Mouse (Mus musculus) forebrain, embryonic 16.5 days (tissue): ENCODE results near the gene Oxnad1. TPM values are rescaled to one million over a fixed set of nuclear protein-coding genes. Genes with fewer than 3 reads are reported as not detected.
A peak's percentile ranks its signal among the peaks of the same experiment; 100 is the strongest.

ENCODE experiments used
- ATAC-seq: fragments of 200-750 bp; cut with Nextera tagmentation; 2 replicates; pipeline ENCODE4 v1.8.0; 2017; ENCODE audit warnings: mild to moderate bottlenecking, moderate library complexity
- H3K27ac ChIP-seq: fragments of 300-500 bp; sonication (generic); 2 replicates; pipeline ENCODE4 v1.5.1; 2014; ENCODE audit warnings: low read length, control low read depth
- H3K27me3 ChIP-seq: fragments of 300-500 bp; sonication (generic); replicated peaks from 2 replicates; pipeline ENCODE4 v1.6.1; 2014; ENCODE audit warnings: low read length; ENCODE audit not compliant: control insufficient read depth, insufficient read depth
- H3K36me3 ChIP-seq: fragments of 300-500 bp; sonication (generic); 2 replicates; pipeline ENCODE4 v1.6.1; 2014; ENCODE audit not compliant: control insufficient read depth, insufficient read depth
- H3K4me1 ChIP-seq: fragments of 300-500 bp; sonication (generic); replicated peaks from 2 replicates; pipeline ENCODE4 v1.6.1; 2014; ENCODE audit warnings: low read length; ENCODE audit not compliant: control insufficient read depth, insufficient read depth
- H3K4me2 ChIP-seq: fragments of 300-500 bp; sonication (generic); 2 replicates; pipeline ENCODE4 v1.6.1; 2014; ENCODE audit warnings: mild to moderate bottlenecking, low read length, control low read depth
- H3K4me3 ChIP-seq: fragments of 300-500 bp; sonication (generic); replicated peaks from 2 replicates; pipeline ENCODE4 v1.5.1; 2014; ENCODE audit warnings: mild to moderate bottlenecking, low read length, control low read depth
- H3K9ac ChIP-seq: fragments of 300-500 bp; sonication (generic); replicated peaks from 2 replicates; pipeline ENCODE4 v1.6.1; 2014; ENCODE audit warnings: low read depth, low read length, control low read depth
- H3K9me3 ChIP-seq: fragments of 300-500 bp; sonication (generic); 2 replicates; pipeline ENCODE4 v1.6.1; 2016; ENCODE audit warnings: low read length; ENCODE audit not compliant: control insufficient read depth
- WGBS: fragments of 180-500 bp; shearing (Covaris S2); extraction: QIAGEN DNeasy Blood & Tissue Kit; methylation state at CpG from one replicate; pipeline ENCODE4 v1.1.7; 2014; 5-methylcytosine and 5-hydroxymethylcytosine counted together
- polyA plus RNA-seq: library from polyadenylated mRNA; unstranded; fragments of >200 nt; fragmentation: Nextera tagmentation; extraction: Ambion mirVana; gene quantifications from 2 replicates; pipeline ENCODE4 v1.2.1, GENCODE M21; 2015

Gene Oxnad1
- polyA plus RNA-seq: 22.6 and 24.3 TPM in 2 replicates

DNA sequence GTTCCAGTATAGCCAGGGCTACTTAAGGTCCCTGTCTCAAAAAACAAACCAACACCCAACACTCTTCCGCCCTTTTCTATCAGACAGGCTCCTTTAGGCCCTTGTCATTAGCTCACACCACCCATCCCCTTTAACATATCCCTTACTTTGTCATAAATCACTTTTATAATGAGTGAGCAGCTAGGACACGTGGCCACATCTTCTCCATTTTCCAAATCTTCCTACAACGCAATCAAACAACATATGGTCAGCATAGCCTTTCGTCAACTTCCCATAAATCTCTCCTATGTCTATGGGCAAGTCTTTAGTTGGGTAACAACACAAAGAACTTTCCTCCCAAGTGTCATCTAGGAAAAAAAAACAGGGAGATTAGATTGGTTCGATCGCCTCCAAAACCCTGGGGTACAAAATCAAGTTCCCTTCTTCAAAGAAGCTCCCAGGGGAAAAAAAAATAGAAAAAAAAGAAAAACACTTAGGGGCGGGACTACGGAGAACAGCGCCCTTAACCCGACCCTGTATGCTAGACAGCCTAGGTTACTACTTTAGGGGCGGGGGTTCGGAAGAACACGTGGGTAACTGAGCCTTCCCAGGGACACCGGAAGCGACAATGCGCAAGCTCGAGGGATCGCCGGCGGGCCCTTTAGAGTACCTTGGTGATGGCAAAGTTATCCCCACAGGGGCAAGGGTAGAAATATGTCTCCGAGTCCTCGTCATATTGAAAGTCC is at the start of gene Oxnad1:
Oxnad1 (plus strand) TSS at position 614 of the 725 bp plus-strand sequence.
- Histone ChIP-seq H3K9ac (peak within 1 kb of the TSS; percentile 73), H3K4me1 (peaks cover 10% of the 10 kb centered on the region), H3K27ac (peak within 1 kb of the TSS; percentile 82), H3K27me3 (no peaks in the 10 kb centered on the region), H3K36me3 (peaks cover 10% of the 10 kb centered on the region; the same call in 1 of the 2 replicates), H3K4me3 (peak within 1 kb of the TSS; percentile 57), H3K9me3 (no peaks in the 10 kb centered on the region), H3K4me2 (peak within 1 kb of the TSS; percentile 53)
- 4% methylated on average over 22 of the region's 22 CpGs for WGBS
- peak; percentile 98 for ATAC-seq

DNA sequence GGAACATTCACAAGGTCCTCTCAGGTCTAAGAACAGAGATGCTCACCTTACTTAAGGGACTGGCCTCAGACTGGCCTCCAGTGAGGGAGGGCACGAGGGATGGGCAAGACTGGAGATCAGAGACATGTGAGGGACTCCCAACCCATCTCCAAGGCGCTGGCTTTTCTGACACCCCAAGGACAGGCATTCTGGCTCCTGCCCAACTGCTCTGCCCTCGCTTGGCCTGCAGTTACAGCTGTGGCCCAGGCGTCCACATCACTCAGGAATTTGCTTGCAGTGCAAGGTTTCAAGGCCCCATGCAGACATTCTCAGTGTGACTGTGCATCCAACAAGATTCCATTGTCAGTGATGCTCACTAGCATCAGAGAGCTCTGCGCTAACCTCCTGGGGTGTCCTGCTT is 48.7 kb upstream of the Oxnad1 start:
- Histone ChIP-seq H3K4me1 (no peaks in the 10 kb centered on the region), H3K27me3 (no peaks in the 10 kb centered on the region), H3K36me3 (no peaks in the 10 kb centered on the region), H3K4me3 (no peak overlapping the region), H3K9ac (no peak overlapping the region), H3K4me2 (no peak overlapping the region), H3K27ac (no peak overlapping the region), H3K9me3 (no peaks in the 10 kb centered on the region)
- WGBS: 73% methylated on average over 5 of the region's 5 CpGs
- no peak for ATAC-seq

DNA sequence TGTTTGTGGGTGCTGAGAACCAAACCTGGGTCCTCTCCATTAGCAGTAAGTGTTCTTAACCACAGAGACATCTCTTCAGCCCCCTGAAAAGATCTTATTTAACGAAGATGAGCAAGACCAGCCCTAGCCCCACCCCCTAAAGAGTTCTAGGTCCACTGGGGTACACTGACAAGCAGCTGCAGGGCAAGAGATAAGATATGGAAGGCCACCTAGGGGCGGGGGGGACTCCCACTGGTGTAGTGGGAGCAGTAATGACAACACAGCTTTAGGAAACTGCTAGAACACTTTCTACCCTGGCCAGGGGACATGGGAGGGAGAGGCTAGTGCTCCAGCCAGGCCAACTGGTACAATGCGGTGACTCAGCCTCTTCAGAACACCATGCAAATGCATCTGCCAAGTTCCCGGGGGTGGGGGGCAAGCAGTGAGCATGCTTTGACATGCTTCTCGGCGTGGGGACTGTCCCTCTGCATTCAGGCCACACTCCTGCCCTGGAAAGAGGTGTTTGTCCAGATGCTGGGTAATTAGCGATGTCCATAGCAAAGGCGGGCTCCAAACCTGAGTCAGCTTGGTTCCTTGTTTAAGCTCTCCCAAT is 47.4 kb upstream of the Oxnad1 start:
- Histone ChIP-seq H3K9ac (no peak overlapping the region), H3K4me3 (no peak overlapping the region), H3K9me3 (no peaks in the 10 kb centered on the region), H3K4me2 (no peak overlapping the region), H3K27me3 (no peaks in the 10 kb centered on the region), H3K4me1 (no peaks in the 10 kb centered on the region), H3K27ac (no peak overlapping the region), H3K36me3 (no peaks in the 10 kb centered on the region)
- no peak for ATAC-seq
- 82% methylated on average over 8 of the region's 8 CpGs for WGBS

DNA sequence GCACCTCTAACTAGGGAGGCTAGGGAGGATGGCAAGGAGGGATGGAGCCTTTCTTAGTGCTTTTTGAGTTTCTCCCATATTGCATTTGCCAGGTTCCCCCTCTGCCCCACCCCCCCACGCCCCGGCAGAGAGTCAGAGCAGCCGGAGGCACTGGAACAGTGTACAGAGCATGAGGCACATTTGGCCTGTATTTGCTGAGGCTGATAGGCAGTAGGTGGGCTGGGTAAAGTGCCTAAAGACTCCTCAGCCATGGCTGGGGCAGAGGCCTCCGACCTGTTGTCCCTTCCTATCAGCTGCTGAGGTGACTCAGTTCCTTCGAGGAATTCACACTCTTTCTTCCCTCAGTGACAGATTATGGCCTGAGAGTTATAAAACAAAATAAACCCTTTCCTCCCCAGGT is 43.1 kb upstream of the Oxnad1 start:
- Histone ChIP-seq H3K9me3 (no peaks in the 10 kb centered on the region), H3K9ac (no peak overlapping the region), H3K27me3 (no peaks in the 10 kb centered on the region), H3K4me1 (no peaks in the 10 kb centered on the region), H3K4me3 (no peak overlapping the region), H3K4me2 (no peak overlapping the region), H3K36me3 (no peaks in the 10 kb centered on the region), H3K27ac (no peak overlapping the region)
- WGBS: 81% methylated on average over 5 of the region's 5 CpGs
- no peak for ATAC-seq

DNA sequence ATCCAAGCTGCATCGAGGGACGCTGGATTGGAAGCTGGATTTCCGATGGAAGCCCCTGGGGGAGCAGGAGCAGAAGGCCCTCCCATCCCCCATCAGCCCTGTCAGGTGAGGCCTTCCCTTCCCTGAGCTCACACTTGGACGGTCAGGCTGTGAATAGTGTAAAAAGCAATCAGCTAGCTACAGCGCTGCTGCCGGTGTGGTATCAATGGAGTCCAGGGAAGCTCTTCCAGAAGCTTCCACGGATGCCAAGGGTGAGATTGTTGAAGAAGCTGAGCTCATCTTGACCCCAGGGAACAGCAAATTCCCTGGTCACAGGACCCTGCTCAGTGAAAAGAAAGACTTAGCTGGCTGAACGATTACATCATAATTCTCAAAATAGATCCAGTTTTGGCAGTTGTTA is 38.8 kb upstream of the Oxnad1 start:
- Histone ChIP-seq H3K27me3 (no peaks in the 10 kb centered on the region), H3K4me3 (no peak overlapping the region), H3K4me1 (no peaks in the 10 kb centered on the region), H3K27ac (no peak overlapping the region), H3K9ac (no peak overlapping the region), H3K36me3 (no peaks in the 10 kb centered on the region), H3K9me3 (no peaks in the 10 kb centered on the region), H3K4me2 (no peak overlapping the region)
- ATAC-seq: no peak
- 71% methylated on average over 8 of the region's 8 CpGs for WGBS

DNA sequence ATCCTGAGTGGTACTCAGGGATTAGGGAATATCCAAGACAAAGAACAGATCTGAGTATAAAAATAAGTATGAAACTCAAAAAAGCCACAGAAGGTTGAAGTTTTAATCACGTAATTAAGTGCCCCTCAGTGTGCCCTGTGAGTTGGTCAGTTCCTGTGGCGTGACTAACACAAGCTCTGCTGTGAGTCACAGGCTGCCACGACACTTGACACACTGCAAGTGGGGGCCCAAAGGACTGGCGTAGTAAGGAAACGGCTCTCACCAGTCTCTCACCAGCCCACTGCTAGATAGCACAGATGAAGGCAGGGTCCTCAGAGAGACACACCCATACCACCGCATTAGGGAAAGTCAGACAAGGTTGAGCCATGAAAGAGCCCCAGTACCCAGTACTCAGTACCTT is 35.0 kb upstream of the Oxnad1 start:
- no peaks in the 10 kb centered on the region for H3K36me3 ChIP-seq
- no peaks in the 10 kb centered on the region for H3K9me3 ChIP-seq
- H3K27ac ChIP-seq: no peak overlapping the region
- H3K9ac ChIP-seq: no peak overlapping the region
- ATAC-seq: no peak
- no peak overlapping the region for H3K4me3 ChIP-seq
- WGBS: 88% methylated on average over 6 of the region's 6 CpGs
- no peaks in the 10 kb centered on the region for H3K4me1 ChIP-seq
- no peak overlapping the region for H3K4me2 ChIP-seq
- no peaks in the 10 kb centered on the region for H3K27me3 ChIP-seq

DNA sequence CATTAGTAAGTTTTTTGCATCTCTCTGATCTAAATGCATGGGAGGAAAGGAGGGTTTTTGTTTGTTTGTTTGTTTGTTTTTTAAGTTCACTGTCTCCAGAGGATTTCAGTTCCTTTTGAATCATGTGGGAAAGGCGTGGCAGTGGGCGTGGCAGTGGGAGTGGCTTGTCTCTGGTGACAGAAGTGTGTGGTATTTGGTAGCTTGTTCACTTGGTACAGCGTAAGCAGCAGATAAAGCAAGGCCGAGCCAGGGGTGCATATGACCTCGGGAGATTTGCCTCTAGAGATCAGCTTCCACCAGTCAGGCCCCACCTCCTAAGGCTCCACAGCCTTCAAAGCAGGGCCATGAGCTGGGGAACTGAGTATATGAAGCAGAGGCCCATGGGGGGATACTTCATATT is 31.3 kb upstream of the Oxnad1 start:
- no peaks in the 10 kb centered on the region for H3K9me3 ChIP-seq

DNA sequence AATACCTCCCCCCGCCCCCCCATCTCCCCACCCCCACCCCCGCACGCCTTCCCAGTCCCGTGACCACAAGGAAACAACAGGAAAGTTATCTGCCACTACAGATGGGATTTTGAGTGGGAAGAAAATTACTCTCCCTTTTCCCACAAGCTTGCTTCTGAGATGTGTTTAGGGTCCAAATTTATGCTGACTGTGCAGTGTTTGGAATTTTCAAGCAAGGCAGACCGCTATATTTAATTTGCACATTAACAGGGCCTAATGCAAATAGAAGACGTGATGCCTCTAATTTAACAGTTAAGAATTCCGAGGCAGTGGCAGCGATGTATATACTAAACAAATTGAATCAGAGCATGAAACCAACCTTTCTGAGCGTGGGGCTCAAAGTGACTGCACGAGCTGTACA is 30.4 kb upstream of the Oxnad1 start:
- H3K9me3 ChIP-seq: no peaks in the 10 kb centered on the region
- no peaks in the 10 kb centered on the region for H3K4me1 ChIP-seq
- H3K4me2 ChIP-seq: no peak overlapping the region
- H3K4me3 ChIP-seq: no peak overlapping the region
- no peak for ATAC-seq
- H3K9ac ChIP-seq: no peak overlapping the region
- no peak overlapping the region for H3K27ac ChIP-seq
- H3K36me3 ChIP-seq: no peaks in the 10 kb centered on the region
- H3K27me3 ChIP-seq: no peaks in the 10 kb centered on the region
- 47% methylated on average over 10 of the region's 10 CpGs for WGBS

More for the DNA sequence above, 31.3 kb upstream of the Oxnad1 start:
- Histone ChIP-seq H3K4me2 (no peak overlapping the region), H3K36me3 (no peaks in the 10 kb centered on the region), H3K4me1 (no peaks in the 10 kb centered on the region), H3K27ac (no peak overlapping the region), H3K4me3 (no peak overlapping the region), H3K9ac (no peak overlapping the region), H3K27me3 (no peaks in the 10 kb centered on the region)
- no peak for ATAC-seq
- 83% methylated on average over 5 of the region's 5 CpGs for WGBS

DNA sequence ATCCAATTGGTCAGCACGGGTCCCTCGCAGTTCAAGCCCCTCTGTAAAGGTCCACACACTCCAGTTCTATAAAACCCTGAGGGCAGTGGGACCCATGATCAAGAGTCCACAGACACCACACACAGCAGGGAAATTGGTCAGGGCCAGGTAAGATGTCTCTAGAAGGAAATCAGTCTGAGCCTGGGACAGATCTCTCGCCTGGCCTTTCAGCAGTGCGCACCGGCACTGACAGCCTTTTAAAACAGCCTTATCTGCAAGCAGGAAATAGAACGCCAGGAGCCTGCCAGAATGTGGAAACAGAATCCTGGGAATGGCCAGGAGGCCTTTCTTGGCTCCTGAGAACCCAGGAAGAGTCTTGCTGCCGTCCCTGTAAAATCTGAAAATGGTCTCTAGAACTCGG is 29.4 kb upstream of the Oxnad1 start:
- H3K27ac ChIP-seq: no peak overlapping the region
- ATAC-seq: no peak
- H3K9ac ChIP-seq: no peak overlapping the region
- no peaks in the 10 kb centered on the region for H3K9me3 ChIP-seq
- no peaks in the 10 kb centered on the region for H3K27me3 ChIP-seq
- 84% methylated on average over 8 of the region's 8 CpGs for WGBS
- no peaks in the 10 kb centered on the region for H3K4me1 ChIP-seq
- no peak overlapping the region for H3K4me3 ChIP-seq
- no peaks in the 10 kb centered on the region for H3K36me3 ChIP-seq
- H3K4me2 ChIP-seq: no peak overlapping the region
